Mouse (Mus musculus) erythroblast, embryonic 14.5 days (primary cell): Measurements from ENCODE around the gene Rbm38.

Experiments used
- GATA1 ChIP-seq: IDR thresholded peaks from 2 replicates; pipeline ENCODE4 v1.6.1; 2012; ENCODE audit warnings: low read length, inconsistent platforms, mixed read lengths
- TAL1 ChIP-seq: IDR thresholded peaks from 3 replicates; pipeline ENCODE4 v1.6.1; 2012; ENCODE audit warnings: low read length, inconsistent platforms, mixed read lengths

DNA sequence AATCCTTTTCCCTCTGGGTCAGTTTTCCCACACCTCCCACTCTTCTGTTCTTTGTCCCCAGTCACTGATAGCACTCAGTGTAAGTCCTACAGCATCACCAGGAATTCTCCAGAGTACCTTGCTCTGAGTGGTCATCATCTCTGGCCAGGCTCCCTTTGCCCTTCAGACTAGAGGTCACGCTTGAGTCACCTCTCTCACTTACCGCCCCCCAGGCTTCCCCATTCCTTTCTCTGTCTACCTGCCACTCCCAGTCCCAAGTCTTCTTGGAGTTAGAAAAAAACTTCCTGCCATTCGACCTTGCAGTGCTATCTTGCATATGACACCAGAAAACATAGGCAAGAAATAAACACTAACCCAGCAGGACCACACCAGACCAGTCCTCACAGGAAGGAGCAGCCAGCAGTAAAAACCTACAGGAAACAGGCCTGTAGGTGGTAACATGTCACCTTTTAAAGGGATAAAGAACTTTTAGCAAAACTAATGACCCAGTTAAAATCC, 10.0 kb upstream of the Rbm38 start:
- TF ChIP-seq TAL1 (no peak), GATA1 (no peak)
